In genomic region chr13:23529480-23530165, GRCm38 (mm10) we compare ENCODE assay signal across 8 mouse cellular contexts. TPM values are rescaled to one million over a fixed set of nuclear protein-coding genes. Genes with fewer than 3 reads are reported as not detected.
DNase-seq lines count a peak whose midpoint lies in the region; ATAC-seq lines count a peak whose summit lies in the region.

No protein-coding gene starts in this region.

- no peak for ATAC-seq in heart, embryonic 14.5 days (ENCODE audit: insufficient number of reproducible peaks, insufficient read depth, low FRiP score, low read depth)
- ATAC-seq in hindbrain, embryonic 15.5 days (ENCODE audit: low FRiP score, low read depth), result no peak
- ATAC-seq in midbrain, embryonic 14.5 days (ENCODE audit: low FRiP score, low TSS enrichment), result no peak

- H3K27me3 ChIP-seq in heart, embryonic 14.5 days (ENCODE audit: control insufficient read depth, insufficient read depth, low read length), result no peaks in the 10 kb centered on the region
- no peaks in the 10 kb centered on the region for H3K27me3 ChIP-seq in embryonic facial prominence, embryonic 10.5 days (replicated peaks; ENCODE audit: low read depth, poor library complexity, severe bottlenecking)
- no peaks in the 10 kb centered on the region for H3K27me3 ChIP-seq in hindbrain, embryonic 15.5 days
- no peaks in the 10 kb centered on the region for H3K27me3 ChIP-seq in midbrain, embryonic 14.5 days (ENCODE audit: control insufficient read depth, insufficient read depth, low read length)

- peak overlapping the region; percentile 95 for H3K9ac ChIP-seq in heart, embryonic 14.5 days (ENCODE audit: low read length)
- peak overlapping the region; percentile 62 for H3K9ac ChIP-seq in hindbrain, embryonic 15.5 days
- H3K9ac ChIP-seq in midbrain, embryonic 14.5 days (replicated peaks; ENCODE audit: low read length), result peak overlapping the region; percentile 68; the same call in 1 of the 2 replicates

- no peaks in the 10 kb centered on the region for H3K9me3 ChIP-seq in heart, embryonic 14.5 days (ENCODE audit: control insufficient read depth, low read length)
- no peaks in the 10 kb centered on the region for H3K9me3 ChIP-seq in embryonic facial prominence, embryonic 10.5 days
- no peaks in the 10 kb centered on the region for H3K9me3 ChIP-seq in hindbrain, embryonic 15.5 days
- H3K9me3 ChIP-seq in midbrain, embryonic 14.5 days (ENCODE audit: control insufficient read depth, low read length), result no peaks in the 10 kb centered on the region

- H3K4me1 ChIP-seq in heart, embryonic 14.5 days (ENCODE audit: control insufficient read depth in 2 of 2, insufficient read depth in 2 of 2, low read length in 2 of 2), result peaks cover 8 to 31% of the 10 kb centered on the region in 2 experiments
- peaks cover 37% of the 10 kb centered on the region for H3K4me1 ChIP-seq in embryonic facial prominence, embryonic 10.5 days
- H3K4me1 ChIP-seq in hindbrain, embryonic 15.5 days (replicated peaks), result peaks cover 48% of the 10 kb centered on the region
- peaks cover 35% of the 10 kb centered on the region for H3K4me1 ChIP-seq in midbrain, embryonic 14.5 days (ENCODE audit: control insufficient read depth, insufficient read depth, low read length)

- H3K4me2 ChIP-seq in heart, embryonic 14.5 days (ENCODE audit: low read length), result peak overlapping the region; percentile 71
- peak overlapping the region; percentile 89 for H3K4me2 ChIP-seq in hindbrain, embryonic 15.5 days
- peak overlapping the region; percentile 79 for H3K4me2 ChIP-seq in midbrain, embryonic 14.5 days (ENCODE audit: low read length)

- peak overlapping the region; percentile 95 to 100; a peak in 3 of 4 replicates for H3K27ac ChIP-seq in heart, embryonic 14.5 days (replicated peaks in 1 of 2; ENCODE audit: control insufficient read depth in 1 of 2, insufficient read depth in 1 of 2, low read depth in 2 of 2, low read length in 2 of 2)
- H3K27ac ChIP-seq in embryonic facial prominence, embryonic 10.5 days (replicated peaks), result peak overlapping the region; percentile 94
- peak overlapping the region; percentile 96 for H3K27ac ChIP-seq in hindbrain, embryonic 15.5 days (replicated peaks)
- H3K27ac ChIP-seq in midbrain, embryonic 14.5 days (replicated peaks; ENCODE audit: low read depth, low read length), result peak overlapping the region; percentile 93

- 22% methylated on average over 2 of the region's 2 CpGs for WGBS in heart, embryonic 14.5 days
- WGBS in embryonic facial prominence, embryonic 10.5 days, result 49% methylated on average over 2 of the region's 2 CpGs
- 33% methylated on average over 2 of the region's 2 CpGs for WGBS in hindbrain, embryonic 15.5 days
- 28% methylated on average over 2 of the region's 2 CpGs for WGBS in midbrain, embryonic 14.5 days

- H3K36me3 ChIP-seq in heart, embryonic 14.5 days (ENCODE audit: control insufficient read depth, insufficient read depth, low read length), result no peaks in the 10 kb centered on the region
- no peaks in the 10 kb centered on the region for H3K36me3 ChIP-seq in embryonic facial prominence, embryonic 10.5 days (replicated peaks)
- no peaks in the 10 kb centered on the region for H3K36me3 ChIP-seq in hindbrain, embryonic 15.5 days
- no peaks in the 10 kb centered on the region for H3K36me3 ChIP-seq in midbrain, embryonic 14.5 days (ENCODE audit: control insufficient read depth, insufficient read depth, low read length)

- no peak for DNase-seq in heart, adult 9 months (ENCODE audit: low spot score in 2 of 2)
- no peak for DNase-seq in embryonic facial prominence, embryonic 10.5 days (ENCODE audit: low spot score)
- DNase-seq in midbrain, embryonic 14.5 days, result no peak
- no peak for DNase-seq in adrenal gland, adult (ENCODE audit: inconsistent age in 2 of 2, low spot score in 1 of 2)
- DNase-seq in spleen, postnatal 14 days (ENCODE audit: low spot score in 2 of 2), result no peak
- DNase-seq in layer of hippocampus, adult 18-20 months (ENCODE audit: low spot score in 2 of 2), result no peak

- peak overlapping the region in 1 of 2 experiments; percentile 67; a peak in 3 of 4 replicates for H3K4me3 ChIP-seq in heart, embryonic 14.5 days (ENCODE audit: control insufficient read depth in 1 of 2, insufficient read depth in 1 of 2, low read depth in 1 of 2, low read length in 2 of 2)
- H3K4me3 ChIP-seq in embryonic facial prominence, embryonic 10.5 days, result peak overlapping the region; percentile 60
- peak overlapping the region; percentile 52 for H3K4me3 ChIP-seq in hindbrain, embryonic 15.5 days
- H3K4me3 ChIP-seq in midbrain, embryonic 14.5 days (replicated peaks; ENCODE audit: low read depth, low read length), result peak overlapping the region; percentile 63

RNA-seq across cellular contexts. Expression of gene Hist1h4h, which starts 1.2 kb away (rescaled TPM):
- polyA plus RNA-seq in heart, embryonic 14.5 days (2014; fragmentation: Nextera tagmentation; extraction: Ambion mirVana), result 7.5 and 8.5 TPM in 2 replicates
- polyA plus RNA-seq in embryonic facial prominence, embryonic 10.5 days (2016; fragmentation: Nextera tagmentation; extraction: Ambion mirVana), result 2.7 and 3.0 TPM in 2 replicates
- polyA plus RNA-seq in hindbrain, embryonic 15.5 days (2015; fragmentation: Nextera tagmentation; extraction: Ambion mirVana), result 1.7 and 2.7 TPM in 2 replicates
- polyA plus RNA-seq in midbrain, embryonic 14.5 days (2014; fragmentation: Nextera tagmentation; extraction: Ambion mirVana), result 4.1 and 6.4 TPM in 2 replicates
- total RNA-seq in layer of hippocampus, adult 18-20 months (2021), result 100 to 1,000 TPM; 331 to 357 TPM

RNA-seq across cellular contexts. Expression of gene Hist1h2af, which starts 4.1 kb away (rescaled TPM):
- polyA plus RNA-seq in heart, embryonic 14.5 days (2014; fragmentation: Nextera tagmentation; extraction: Ambion mirVana), result 3.8 and 5.4 TPM in 2 replicates
- 4.8 and 5.5 TPM in 2 replicates for polyA plus RNA-seq in embryonic facial prominence, embryonic 10.5 days (2016; fragmentation: Nextera tagmentation; extraction: Ambion mirVana)
- 0.82 and 2.1 TPM in 2 replicates for polyA plus RNA-seq in hindbrain, embryonic 15.5 days (2015; fragmentation: Nextera tagmentation; extraction: Ambion mirVana)
- 3.4 and 4.6 TPM in 2 replicates for polyA plus RNA-seq in midbrain, embryonic 14.5 days (2014; fragmentation: Nextera tagmentation; extraction: Ambion mirVana)
- total RNA-seq in layer of hippocampus, adult 18-20 months (2021), result 1 to 10 TPM in 1 of 2 experiments, not detected in 1; 3.0 TPM

RNA-seq across cellular contexts. Expression of gene Hist1h3g, which starts 5.6 kb away (rescaled TPM):
- polyA plus RNA-seq in heart, embryonic 14.5 days (2014; fragmentation: Nextera tagmentation; extraction: Ambion mirVana), result 3.0 and 4.3 TPM in 2 replicates
- 6.5 and 7.7 TPM in 2 replicates for polyA plus RNA-seq in embryonic facial prominence, embryonic 10.5 days (2016; fragmentation: Nextera tagmentation; extraction: Ambion mirVana)
- polyA plus RNA-seq in hindbrain, embryonic 15.5 days (2015; fragmentation: Nextera tagmentation; extraction: Ambion mirVana), result 0.85 and 1.2 TPM in 2 replicates
- 0.77 and 1.4 TPM in 2 replicates for polyA plus RNA-seq in midbrain, embryonic 14.5 days (2014; fragmentation: Nextera tagmentation; extraction: Ambion mirVana)
- 1 to 10 TPM; 2.1 to 4.9 TPM for total RNA-seq in layer of hippocampus, adult 18-20 months (2021)

RNA-seq across cellular contexts. Expression of gene Hist1h2bh, which starts 13.6 kb away (rescaled TPM):
- polyA plus RNA-seq in heart, embryonic 14.5 days (2014; fragmentation: Nextera tagmentation; extraction: Ambion mirVana), result 0.65 and 0.66 TPM in 2 replicates
- polyA plus RNA-seq in embryonic facial prominence, embryonic 10.5 days (2016; fragmentation: Nextera tagmentation; extraction: Ambion mirVana), result 1.1 TPM in 2 replicates
- polyA plus RNA-seq in hindbrain, embryonic 15.5 days (2015; fragmentation: Nextera tagmentation; extraction: Ambion mirVana), result 0.17 and 0.19 TPM in 2 replicates
- polyA plus RNA-seq in midbrain, embryonic 14.5 days (2014; fragmentation: Nextera tagmentation; extraction: Ambion mirVana), result 0.13 and 0.30 TPM in 2 replicates
- under 1 TPM; 0.43 to 0.54 TPM for total RNA-seq in layer of hippocampus, adult 18-20 months (2021)

RNA-seq across cellular contexts. Expression of gene Hist1h3f, which starts 14.2 kb away (rescaled TPM):
- 0.65 and 0.72 TPM in 2 replicates for polyA plus RNA-seq in heart, embryonic 14.5 days (2014; fragmentation: Nextera tagmentation; extraction: Ambion mirVana)
- 0.97 and 1.2 TPM in 2 replicates for polyA plus RNA-seq in embryonic facial prominence, embryonic 10.5 days (2016; fragmentation: Nextera tagmentation; extraction: Ambion mirVana)
- polyA plus RNA-seq in hindbrain, embryonic 15.5 days (2015; fragmentation: Nextera tagmentation; extraction: Ambion mirVana), result 0.21 and 0.62 TPM in 2 replicates
- polyA plus RNA-seq in midbrain, embryonic 14.5 days (2014; fragmentation: Nextera tagmentation; extraction: Ambion mirVana), result 0.32 and 0.47 TPM in 2 replicates
- 10 to 100 TPM; 15.1 to 16.5 TPM for total RNA-seq in layer of hippocampus, adult 18-20 months (2021)
